Mouse (Mus musculus): ENCODE measurements around the gene Cntn3. TPM values are rescaled to one million over a fixed set of nuclear protein-coding genes. Genes with fewer than 3 reads are reported as not detected.

The Cntn3 gene
- polyA plus RNA-seq, 1 experiment from 2014 or later: 1.6 TPM

GRCm38 (mm10) chr6:102161186-102161585 is 411.7 kb downstream of the Cntn3 start:
- Histone ChIP-seq H3K4me1 (no peaks in the 10 kb centered on the region), H3K4me2 (replicated peaks) (no peak overlapping the region), H3K4me3 (no peak overlapping the region), H3K9me3 (no peaks in the 10 kb centered on the region), H3K36me3 (no peaks in the 10 kb centered on the region), H3K27me3 (no peaks in the 10 kb centered on the region), H3K9ac (replicated peaks) (no peak overlapping the region), H3K27ac (replicated peaks) (no peak overlapping the region)
- ATAC-seq (replicated peaks): no peak
- WGBS: 54% methylated on average over 3 of the region's 3 CpGs

- Histone ChIP-seq H3K27me3 (no peaks in the 10 kb centered on the region), H3K9me3 (no peaks in the 10 kb centered on the region), H3K4me1 (no peaks in the 10 kb centered on the region), H3K9ac (replicated peaks) (no peak overlapping the region), H3K27ac (replicated peaks) (no peak overlapping the region), H3K4me3 (no peak overlapping the region), H3K4me2 (replicated peaks) (no peak overlapping the region), H3K36me3 (no peaks in the 10 kb centered on the region)
- no peak for ATAC-seq (replicated peaks)
- 97% methylated on average over 4 of the region's 4 CpGs for WGBS
These were observed 451.2 kb downstream of the Cntn3 start for GRCm38 (mm10) chr6:102121676-102122075.

DNA sequence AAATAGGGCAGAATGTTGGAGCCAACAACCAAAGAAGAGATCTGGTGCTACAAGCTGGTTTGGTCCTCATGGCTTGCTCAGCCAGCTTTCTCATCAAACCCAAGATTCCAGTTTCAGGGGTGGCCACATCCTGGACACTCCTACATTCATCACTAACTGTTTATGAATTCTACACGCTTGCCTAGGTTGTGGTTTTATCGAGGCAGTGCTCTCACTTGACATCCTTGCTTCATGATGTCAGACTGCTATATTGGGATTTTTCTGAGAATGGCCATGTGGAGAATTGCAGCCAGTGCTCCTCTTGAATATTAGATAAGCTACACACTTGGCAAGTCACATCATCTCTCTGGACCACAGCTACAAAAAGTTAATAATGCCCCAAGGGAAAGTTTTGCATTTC is 452.9 kb downstream of the Cntn3 start:
- WGBS: 62% methylated on average over 2 of the region's 2 CpGs

GRCm38 (mm10) chr6:102113629-102114028 is 459.3 kb downstream of the Cntn3 start:
- ATAC-seq (replicated peaks): no peak
- 60% methylated on average over 2 of the region's 2 CpGs for WGBS

More for the DNA sequence above, 452.9 kb downstream of the Cntn3 start:
- Histone ChIP-seq H3K27ac (replicated peaks) (no peak overlapping the region), H3K4me2 (replicated peaks) (no peak overlapping the region), H3K4me3 (no peak overlapping the region), H3K4me1 (no peaks in the 10 kb centered on the region), H3K27me3 (no peaks in the 10 kb centered on the region), H3K9me3 (no peaks in the 10 kb centered on the region), H3K36me3 (no peaks in the 10 kb centered on the region), H3K9ac (replicated peaks) (no peak overlapping the region)
- ATAC-seq (replicated peaks): no peak

More at GRCm38 (mm10) chr6:102113629-102114028, 459.3 kb downstream of the Cntn3 start:
- Histone ChIP-seq H3K4me1 (no peaks in the 10 kb centered on the region), H3K4me3 (no peak overlapping the region), H3K9me3 (no peaks in the 10 kb centered on the region), H3K27me3 (no peaks in the 10 kb centered on the region), H3K27ac (replicated peaks) (no peak overlapping the region), H3K4me2 (replicated peaks) (no peak overlapping the region), H3K36me3 (no peaks in the 10 kb centered on the region), H3K9ac (replicated peaks) (no peak overlapping the region)
